Mouse (Mus musculus): ENCODE results near the gene Eid2. TPM values are rescaled to one million over a fixed set of nuclear protein-coding genes. Genes with fewer than 3 reads are reported as not detected.

The Eid2 gene
- polyA plus RNA-seq, 1 experiment from 2014 or later: 16.4 TPM

DNA sequence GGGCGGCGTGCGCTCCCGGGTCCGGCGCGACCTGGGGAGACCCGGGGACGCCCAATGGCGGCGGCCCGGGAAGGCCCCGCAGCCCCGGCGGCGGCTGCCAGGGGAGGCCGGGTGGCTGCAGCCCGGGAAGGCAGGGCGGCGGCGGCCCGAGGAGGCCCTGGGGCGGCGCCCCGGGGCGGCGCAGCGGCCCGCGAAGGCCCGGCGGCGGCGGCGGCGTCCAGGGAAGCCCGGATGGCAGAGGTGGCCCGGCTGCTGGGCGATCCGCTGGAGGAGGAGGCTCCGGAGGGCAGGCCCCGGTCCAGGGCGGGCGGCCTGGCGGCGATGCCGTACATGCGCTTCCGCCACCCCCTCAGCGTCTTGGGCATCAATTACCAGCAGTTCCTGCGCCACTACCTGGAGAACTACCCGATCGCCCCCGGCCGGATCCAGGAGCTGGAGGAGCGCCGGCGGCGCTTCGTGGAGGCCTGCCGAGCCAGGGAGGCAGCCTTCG is 406 bp downstream of the Eid2 start:
- under 1% methylated on average over 46 of the region's 62 CpGs for WGBS
- peak overlapping the region; percentile 84 for H3K9ac ChIP-seq
- peak; percentile 87 for ATAC-seq (replicated peaks)
- peak overlapping the region; percentile 74 for H3K4me2 ChIP-seq
- H3K9me3 ChIP-seq: no peaks in the 10 kb centered on the region
- peaks cover 6% of the 10 kb centered on the region; the same call in 1 of the 2 replicates for H3K36me3 ChIP-seq (replicated peaks)
- peak overlapping the region; percentile 58 for H3K4me3 ChIP-seq
- H3K27me3 ChIP-seq (replicated peaks): peaks cover 7% of the 10 kb centered on the region; the same call in 1 of the 2 replicates
- peaks cover 19% of the 10 kb centered on the region for H3K4me1 ChIP-seq
- peak overlapping the region; percentile 93 for H3K27ac ChIP-seq

GRCm38 (mm10) chr7:28268576-28268975 is 895 bp downstream of the Eid2 start:
- H3K9me3 ChIP-seq: no peaks in the 10 kb centered on the region
- ATAC-seq (replicated peaks): no peak
- WGBS: 30% methylated on average over 16 of the region's 16 CpGs
- H3K27ac ChIP-seq: peak overlapping the region; percentile 93
- H3K4me3 ChIP-seq: peak overlapping the region; percentile 58
- H3K27me3 ChIP-seq (replicated peaks): peaks cover 7% of the 10 kb centered on the region; the same call in 1 of the 2 replicates
- H3K4me1 ChIP-seq: peaks cover 19% of the 10 kb centered on the region
- H3K4me2 ChIP-seq: peak overlapping the region; percentile 74
- peaks cover 8% of the 10 kb centered on the region; the same call in 1 of the 2 replicates for H3K36me3 ChIP-seq (replicated peaks)
- peak overlapping the region; percentile 84 for H3K9ac ChIP-seq

DNA sequence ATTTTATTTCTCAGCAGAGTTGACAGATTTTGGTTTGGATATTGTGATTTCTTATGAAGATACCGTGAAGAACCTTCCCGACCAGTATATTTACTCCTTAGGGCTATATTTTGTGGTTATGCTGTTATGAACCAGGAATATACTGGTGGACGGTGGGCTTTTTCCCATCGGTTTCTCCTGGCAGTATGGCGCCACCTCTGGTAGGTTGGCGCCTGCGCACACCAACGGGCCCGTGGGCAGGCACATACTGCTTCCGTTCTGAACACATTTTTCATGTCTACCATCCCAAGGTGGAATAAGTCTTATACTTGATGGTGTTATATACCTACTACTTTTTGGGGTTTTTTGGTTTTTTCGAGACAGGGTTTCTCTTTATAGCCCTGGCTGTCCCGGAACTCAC is 1.7 kb downstream of the Eid2 start:
- Histone ChIP-seq H3K36me3 (replicated peaks) (peaks cover 8% of the 10 kb centered on the region; the same call in 1 of the 2 replicates), H3K27ac (no peak overlapping the region), H3K27me3 (replicated peaks) (peaks cover 4% of the 10 kb centered on the region; the same call in 1 of the 2 replicates), H3K9me3 (no peaks in the 10 kb centered on the region), H3K9ac (no peak overlapping the region), H3K4me3 (peak overlapping the region; percentile 58; the same call in 1 of the 2 replicates), H3K4me1 (peaks cover 19% of the 10 kb centered on the region), H3K4me2 (peak overlapping the region; percentile 74)
- no peak for ATAC-seq (replicated peaks)
- 94% methylated on average over 12 of the region's 12 CpGs for WGBS

DNA sequence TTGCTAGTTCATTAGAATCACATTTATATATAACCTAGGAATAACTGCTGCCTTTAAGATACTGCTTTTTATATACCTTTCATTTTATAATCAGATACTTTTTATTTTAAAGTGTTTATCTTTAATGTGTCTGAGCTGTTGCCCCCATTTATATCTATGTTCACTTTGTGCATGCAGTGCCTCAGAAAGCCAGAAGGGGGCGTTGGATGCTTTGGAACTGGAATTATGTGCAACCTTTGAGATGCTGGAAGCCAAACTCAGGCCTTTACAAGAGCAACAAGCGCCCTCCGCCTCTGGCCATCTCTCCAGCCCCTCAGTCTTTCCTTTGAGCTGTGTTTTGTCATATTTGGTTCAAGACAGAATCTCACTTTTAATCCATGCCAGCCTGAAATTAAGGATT is 4.1 kb downstream of the Eid2 start:
- no peak overlapping the region for H3K27ac ChIP-seq

GRCm38 (mm10) chr7:28277237-28277614 is 9.5 kb downstream of the Eid2 start:
- Histone ChIP-seq H3K4me2 (no peak overlapping the region), H3K27ac (no peak overlapping the region), H3K36me3 (replicated peaks) (peaks cover 8% of the 10 kb centered on the region; the same call in 1 of the 2 replicates), H3K9ac (no peak overlapping the region), H3K9me3 (no peaks in the 10 kb centered on the region), H3K4me3 (0 out of 2 replicates have a peak overlapping the region, but pooled peaks have one; percentile 62), H3K4me1 (peaks cover 16% of the 10 kb centered on the region), H3K27me3 (replicated peaks) (no peaks in the 10 kb centered on the region)
- peak; percentile 51; the same call in 1 of the 2 replicates for ATAC-seq (replicated peaks)
- WGBS: 60% methylated on average over 8 of the region's 8 CpGs

More for the DNA sequence above, 4.1 kb downstream of the Eid2 start:
- H3K9me3 ChIP-seq: no peaks in the 10 kb centered on the region
- WGBS: 71% methylated on average over 3 of the region's 3 CpGs
- no peak overlapping the region for H3K4me2 ChIP-seq
- peaks cover 19% of the 10 kb centered on the region for H3K4me1 ChIP-seq
- peaks cover 8% of the 10 kb centered on the region; the same call in 1 of the 2 replicates for H3K36me3 ChIP-seq (replicated peaks)
- no peaks in the 10 kb centered on the region for H3K27me3 ChIP-seq (replicated peaks)
- no peak overlapping the region for H3K4me3 ChIP-seq
- no peak overlapping the region for H3K9ac ChIP-seq
- ATAC-seq (replicated peaks): no peak

- Histone ChIP-seq H3K4me1 (peaks cover 16% of the 10 kb centered on the region), H3K36me3 (replicated peaks) (peaks cover 5% of the 10 kb centered on the region; the same call in 1 of the 2 replicates), H3K27ac (peak within 1 kb of the TSS; percentile 86), H3K27me3 (replicated peaks) (no peaks in the 10 kb centered on the region), H3K4me2 (peak within 1 kb of the TSS; percentile 80), H3K4me3 (peak within 1 kb of the TSS; percentile 62), H3K9ac (peak within 1 kb of the TSS; percentile 78), H3K9me3 (no peaks in the 10 kb centered on the region)
- WGBS: 2% methylated on average over 67 of the region's 68 CpGs
- ATAC-seq (replicated peaks): peak; percentile 78
Measured at GRCm38 (mm10) chr7:28277615-28278278, 10.1 kb downstream of the Eid2 start, which contains the start of gene Eid2b. Gene Eid2b, plus strand, starts transcription at chr7:28277739.

- H3K4me2 ChIP-seq: peak overlapping the region; percentile 80
- no peaks in the 10 kb centered on the region for H3K36me3 ChIP-seq (replicated peaks)
- peak overlapping the region; percentile 62 for H3K4me3 ChIP-seq
- peak overlapping the region; percentile 78 for H3K9ac ChIP-seq
- H3K4me1 ChIP-seq: peaks cover 16% of the 10 kb centered on the region
- WGBS: 79% methylated on average over 7 of the region's 7 CpGs
- H3K27me3 ChIP-seq (replicated peaks): no peaks in the 10 kb centered on the region
- ATAC-seq (replicated peaks): no peak
- peak overlapping the region; percentile 86 for H3K27ac ChIP-seq
- no peaks in the 10 kb centered on the region for H3K9me3 ChIP-seq
Measured at GRCm38 (mm10) chr7:28278279-28278652, 10.6 kb downstream of the Eid2 start.

DNA sequence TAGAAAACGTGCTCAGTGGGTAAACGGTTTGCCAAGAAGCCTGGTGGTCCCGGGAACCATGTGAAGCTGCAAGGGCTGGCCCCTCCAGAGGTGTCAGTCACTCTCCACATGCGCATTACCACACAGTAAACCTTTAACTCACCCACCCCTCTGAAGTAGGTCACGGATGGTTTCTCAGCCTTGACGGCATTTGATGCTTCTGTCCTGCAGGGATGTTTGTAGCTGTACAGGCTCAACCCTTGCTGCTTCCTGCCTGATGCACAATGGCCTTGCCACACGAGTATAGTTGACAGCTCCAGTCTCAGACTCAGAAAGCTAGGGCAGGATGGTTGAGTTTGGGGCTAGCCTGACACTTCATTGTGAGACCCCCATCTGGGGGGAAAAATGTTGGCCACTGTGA is 12.9 kb downstream of the Eid2 start:
- Histone ChIP-seq H3K36me3 (replicated peaks) (no peaks in the 10 kb centered on the region), H3K27ac (no peak overlapping the region), H3K4me3 (no peak overlapping the region), H3K27me3 (replicated peaks) (no peaks in the 10 kb centered on the region), H3K9ac (no peak overlapping the region), H3K9me3 (no peaks in the 10 kb centered on the region), H3K4me1 (peaks cover 16% of the 10 kb centered on the region), H3K4me2 (no peak overlapping the region)
- no peak for ATAC-seq (replicated peaks)
- 81% methylated on average over 7 of the region's 7 CpGs for WGBS

DNA sequence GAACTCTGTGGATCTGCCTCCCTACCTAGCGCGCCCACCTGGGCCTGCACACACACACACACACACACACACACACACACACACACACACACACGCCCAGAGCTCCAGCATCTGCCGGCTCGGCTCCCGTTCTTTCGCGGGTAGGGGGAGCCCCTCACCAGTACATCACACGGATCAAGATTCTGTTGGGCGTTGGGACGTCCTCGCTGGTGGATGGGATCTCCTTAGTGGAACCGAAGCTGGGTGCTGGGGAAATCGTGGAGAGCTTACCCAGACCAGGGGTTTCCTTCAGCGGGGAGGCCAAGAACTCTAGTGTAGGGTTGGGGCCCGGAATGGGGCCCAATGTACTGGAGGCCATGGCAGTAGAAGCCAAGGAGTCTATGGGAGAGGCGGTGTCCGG is 22.5 kb downstream of the Eid2 start:
- Histone ChIP-seq H3K4me1 (peaks cover 24% of the 10 kb centered on the region), H3K9ac (no peak overlapping the region), H3K27me3 (replicated peaks) (peaks cover 38% of the 10 kb centered on the region), H3K4me3 (peak overlapping the region; percentile 29), H3K9me3 (no peaks in the 10 kb centered on the region), H3K4me2 (peak overlapping the region; percentile 49), H3K36me3 (replicated peaks) (no peaks in the 10 kb centered on the region), H3K27ac (no peak overlapping the region)
- WGBS: 1% methylated on average over 16 of the region's 18 CpGs
- 0 out of 2 replicates have a peak, but pooled peaks have one; percentile 8 for ATAC-seq (replicated peaks)

DNA sequence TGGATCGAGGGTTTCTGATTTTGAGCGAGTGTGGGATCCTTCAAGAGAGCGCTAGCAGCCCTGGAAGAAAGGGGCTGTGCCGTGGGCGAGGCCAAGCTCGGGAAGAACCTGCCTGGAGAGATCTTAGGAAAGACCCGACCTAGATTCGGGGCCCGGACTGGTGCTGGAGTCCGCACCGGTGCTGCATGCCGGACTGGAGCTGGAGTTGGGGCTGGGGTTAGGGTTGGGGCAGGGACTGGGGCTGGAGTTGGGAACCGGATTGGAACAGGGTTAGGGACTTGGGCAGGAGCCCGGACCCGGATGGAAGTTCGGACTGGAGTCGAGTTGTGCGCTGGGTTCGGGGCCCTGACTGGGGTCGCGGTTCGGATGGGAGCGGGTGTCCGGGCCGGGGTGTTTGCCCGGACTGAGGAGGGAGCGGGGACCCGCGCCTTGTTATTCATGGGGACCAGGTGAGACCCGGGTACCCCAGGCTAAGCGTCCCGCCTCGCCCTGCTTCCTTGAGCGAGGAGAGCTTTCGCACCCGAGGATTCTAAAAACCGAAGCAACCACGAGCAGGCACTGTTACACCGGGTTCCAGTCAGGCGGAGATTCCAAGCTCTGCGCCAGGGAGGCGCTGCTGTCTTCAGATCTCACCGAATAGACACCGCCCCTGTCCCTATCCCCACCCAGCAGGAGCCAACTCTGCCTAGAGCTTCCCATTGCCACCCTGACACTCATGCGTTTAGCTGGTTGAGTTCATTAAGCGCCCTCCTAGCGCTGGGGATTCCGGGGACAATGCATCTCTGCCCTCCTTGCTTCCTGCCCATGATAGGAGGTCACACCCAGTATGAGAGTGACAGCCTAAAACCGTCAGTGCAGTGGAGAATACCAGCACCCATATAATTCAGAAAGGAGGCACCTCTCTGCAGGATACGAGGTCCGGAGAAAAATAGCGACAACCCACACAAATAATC is 23.2 kb downstream of the Eid2 start, which contains the start of gene Selenov:
Gene Selenov, minus strand, starts transcription at position 549 of the 953 bp plus-strand sequence.
- H3K36me3 ChIP-seq (replicated peaks): no peaks in the 10 kb centered on the region
- peak within 1 kb of the TSS; percentile 2; the same call in 1 of the 2 replicates for H3K9ac ChIP-seq
- peak within 1 kb of the TSS; percentile 29 for H3K4me3 ChIP-seq
- 1% methylated on average over 52 of the region's 52 CpGs for WGBS
- ATAC-seq (replicated peaks): peak; percentile 37; the same call in 1 of the 2 replicates
- peak within 1 kb of the TSS; percentile 49 for H3K4me2 ChIP-seq
- H3K4me1 ChIP-seq: peaks cover 24% of the 10 kb centered on the region
- H3K27ac ChIP-seq: no peak within 1 kb of the TSS
- no peaks in the 10 kb centered on the region for H3K9me3 ChIP-seq
- peaks cover 38% of the 10 kb centered on the region for H3K27me3 ChIP-seq (replicated peaks)

DNA sequence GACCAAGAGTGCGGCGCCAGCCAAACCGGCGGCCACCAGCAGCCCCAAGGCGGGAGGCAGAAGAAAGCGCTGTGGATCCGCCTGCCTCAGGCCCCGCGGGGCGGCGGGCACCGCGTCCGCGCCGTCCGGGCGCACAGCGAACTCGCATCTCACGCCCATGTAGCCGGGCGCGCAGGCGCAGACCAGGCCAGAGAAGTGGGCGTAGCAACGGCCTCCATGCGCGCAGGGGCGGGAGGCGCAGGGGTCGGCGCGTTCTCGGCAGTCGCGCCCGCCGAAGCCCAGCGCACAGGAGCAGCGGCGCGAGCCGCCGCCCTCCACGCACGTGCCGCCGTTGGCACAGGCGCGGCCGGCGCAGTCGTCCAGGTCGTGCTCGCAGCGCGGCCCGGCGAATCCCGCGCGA is 26.8 kb downstream of the Eid2 start:
- peak overlapping the region; percentile 64 for H3K4me3 ChIP-seq
- H3K4me2 ChIP-seq: peak overlapping the region; percentile 81
- H3K27me3 ChIP-seq (replicated peaks): peaks cover 28% of the 10 kb centered on the region
- H3K27ac ChIP-seq: peak overlapping the region; percentile 66
- peak; percentile 79 for ATAC-seq (replicated peaks)
- H3K4me1 ChIP-seq: peaks cover 35% of the 10 kb centered on the region
- 3% methylated on average over 59 of the region's 63 CpGs for WGBS
- no peaks in the 10 kb centered on the region for H3K36me3 ChIP-seq (replicated peaks)
- no peaks in the 10 kb centered on the region for H3K9me3 ChIP-seq
- H3K9ac ChIP-seq: peak overlapping the region; percentile 69

Data from midbrain, embryonic 15.5 days (tissue).